Mouse (Mus musculus) thymus, adult 18-20 months (tissue): Measurements from ENCODE around the gene Camkmt.
A peak's percentile ranks its signal among the peaks of the same experiment; 100 is the strongest.

ENCODE experiments used
- DNase-seq, 2 experiments: peaks; one replicate each; pipeline ENCODE4 v3.0.0; 2022; ENCODE audit warnings: mixed read lengths in 2 of 2

The Camkmt gene

DNA sequence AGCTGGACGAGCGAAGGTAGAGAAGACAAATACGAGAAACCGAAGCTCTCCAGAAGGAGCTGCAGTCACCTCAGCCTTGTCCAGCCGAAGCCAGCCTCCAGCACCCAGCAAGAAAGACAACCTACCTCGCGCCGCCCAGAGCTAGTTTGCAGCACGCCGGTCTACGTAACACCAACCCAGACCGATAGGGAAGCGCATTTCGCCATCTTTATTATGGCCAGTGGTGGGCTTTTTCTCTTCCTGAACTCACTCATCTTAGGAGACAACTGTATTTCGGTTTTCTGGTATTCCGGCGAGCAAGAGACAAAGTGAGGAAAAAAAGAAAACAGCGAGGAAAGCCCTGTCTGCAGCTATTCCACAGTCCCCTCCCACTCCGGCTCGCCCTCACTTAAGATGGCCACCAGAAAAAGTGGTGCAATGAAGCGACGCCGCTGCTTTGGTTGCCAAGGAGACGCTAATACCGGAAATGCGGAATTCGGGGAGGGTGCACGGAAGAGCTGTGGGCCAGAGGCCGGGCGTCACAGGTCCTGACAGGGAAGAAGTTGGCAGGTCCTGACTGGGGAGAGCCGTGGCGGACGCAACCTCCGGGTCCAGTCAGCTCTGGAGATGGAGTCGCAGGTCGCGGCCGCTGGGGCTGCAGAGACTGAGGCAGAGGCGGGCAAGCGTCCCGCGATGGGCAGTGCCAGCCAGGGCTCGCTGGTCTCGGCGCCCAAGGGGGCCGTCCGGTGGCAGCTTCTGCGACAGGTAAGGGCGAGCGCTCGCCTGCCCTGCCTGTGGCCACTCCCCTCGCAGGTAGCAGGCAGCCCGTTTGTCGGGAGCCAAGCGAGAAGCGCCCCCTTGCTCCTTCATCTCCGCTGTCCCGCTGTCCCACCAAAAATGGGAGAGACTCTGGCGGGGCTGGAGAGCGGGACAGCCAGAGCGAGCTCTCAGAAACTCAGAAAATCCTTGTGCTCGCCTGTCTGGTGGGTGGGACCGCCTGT is at the start of gene Camkmt, which contains the start of gene Prepl:
TSS of gene Camkmt (plus strand) at position 433 of the 980 bp plus-strand sequence.
TSS of gene Prepl (minus strand) at position 122 of the 980 bp plus-strand sequence.
- peak; percentile 88 to 94 for DNase-seq

DNA sequence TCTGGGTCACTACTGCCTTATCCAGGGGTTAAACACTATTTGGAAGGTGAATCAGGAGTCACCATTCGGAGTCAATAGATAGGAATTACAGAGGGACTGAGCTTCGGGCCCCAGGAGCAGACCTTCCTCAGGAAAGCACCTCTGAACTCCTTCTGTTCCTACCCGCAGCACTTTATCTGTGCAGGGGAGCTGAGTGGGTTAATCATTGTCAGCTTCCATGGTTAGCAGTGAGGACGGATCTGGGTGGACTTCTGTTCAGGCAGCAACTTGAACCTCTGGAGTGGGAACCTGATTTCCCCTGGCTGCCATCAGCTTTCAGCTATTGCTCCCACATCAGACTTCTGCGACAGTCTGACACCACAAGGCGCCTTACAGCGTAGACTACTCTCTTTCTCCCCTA is 49.4 kb upstream of the Camkmt start:
- DNase-seq = no peak

DNA sequence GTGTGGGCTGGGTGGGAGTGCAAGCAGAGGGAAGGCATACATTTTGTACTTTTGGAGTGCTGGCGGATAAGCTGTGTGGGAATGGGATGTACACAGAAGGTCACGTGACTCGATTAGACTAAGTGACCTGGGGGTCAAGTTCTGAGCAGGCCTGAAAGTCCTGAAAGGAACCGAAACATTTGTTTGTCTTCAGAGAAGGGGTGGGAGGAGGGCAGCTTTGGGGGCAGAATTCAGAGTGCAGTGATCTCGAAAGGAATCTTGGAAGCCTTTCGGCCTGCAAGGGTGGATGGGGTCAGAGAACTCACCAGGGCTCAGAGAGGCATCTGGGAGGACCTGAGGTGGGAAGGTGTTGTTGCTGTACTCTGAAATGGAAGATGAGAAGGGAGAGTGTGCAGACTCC is 47.9 kb upstream of the Camkmt start:
- DNase-seq = no peak

DNA sequence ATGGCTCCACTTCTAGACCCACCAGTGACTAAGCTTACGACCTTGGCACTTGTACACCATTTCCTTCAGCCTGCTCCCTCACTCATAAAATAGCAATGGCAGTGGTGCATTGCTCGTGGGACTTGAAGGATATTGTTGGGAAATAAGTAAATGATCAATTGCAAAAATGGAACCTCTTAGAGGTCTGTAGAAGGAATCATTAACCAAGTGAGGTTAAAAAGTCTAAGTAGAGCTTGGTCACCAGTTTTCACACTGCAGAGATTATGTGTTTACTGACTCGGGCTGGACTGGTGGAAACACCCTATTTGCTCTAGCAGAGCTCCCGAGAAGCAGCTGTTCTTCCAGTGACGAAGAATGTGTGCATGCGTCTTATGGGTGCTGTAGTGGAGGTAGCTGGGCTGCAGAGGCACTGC is 46.9 kb upstream of the Camkmt start:
- DNase-seq = no peak

DNA sequence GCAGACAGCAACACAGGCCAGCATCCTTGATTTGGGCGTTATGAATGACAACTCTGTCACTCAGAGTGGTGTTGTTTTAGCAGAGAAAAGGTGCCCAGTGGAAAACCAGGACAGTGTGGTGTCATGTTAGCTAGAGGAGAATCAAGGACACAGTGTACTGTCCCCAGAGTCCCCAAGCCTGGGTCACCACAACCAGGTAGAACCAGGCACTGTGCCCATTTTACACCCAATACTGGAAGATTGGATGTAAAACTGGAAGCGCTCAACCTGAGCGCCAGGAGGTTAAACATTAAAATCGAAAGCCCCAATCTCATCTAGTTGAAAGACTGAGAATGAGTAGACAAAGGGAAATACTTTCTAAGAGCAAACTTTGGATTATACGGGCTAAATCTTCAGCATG is 45.9 kb upstream of the Camkmt start:
- no peak for DNase-seq

DNA sequence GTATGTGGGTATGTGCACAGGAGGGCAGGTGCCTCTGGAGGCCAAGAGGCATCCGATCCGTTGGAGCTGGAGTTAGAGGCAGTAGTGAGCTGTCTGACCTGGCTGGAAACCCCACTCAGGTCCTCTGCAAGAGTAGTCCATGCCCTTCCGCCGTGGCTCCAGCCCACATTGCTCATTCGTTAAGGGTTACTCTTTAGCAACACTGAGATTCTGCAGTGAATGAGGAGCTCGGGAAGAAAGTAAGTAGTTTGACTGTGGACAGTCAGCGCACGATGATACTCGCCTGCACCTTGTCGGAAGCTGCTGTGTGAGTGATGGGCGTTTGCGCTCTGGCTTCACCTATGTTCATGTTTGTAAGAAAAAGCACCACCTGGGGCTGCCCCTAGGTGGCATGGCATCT is 45.2 kb upstream of the Camkmt start:
- DNase-seq = no peak

DNA sequence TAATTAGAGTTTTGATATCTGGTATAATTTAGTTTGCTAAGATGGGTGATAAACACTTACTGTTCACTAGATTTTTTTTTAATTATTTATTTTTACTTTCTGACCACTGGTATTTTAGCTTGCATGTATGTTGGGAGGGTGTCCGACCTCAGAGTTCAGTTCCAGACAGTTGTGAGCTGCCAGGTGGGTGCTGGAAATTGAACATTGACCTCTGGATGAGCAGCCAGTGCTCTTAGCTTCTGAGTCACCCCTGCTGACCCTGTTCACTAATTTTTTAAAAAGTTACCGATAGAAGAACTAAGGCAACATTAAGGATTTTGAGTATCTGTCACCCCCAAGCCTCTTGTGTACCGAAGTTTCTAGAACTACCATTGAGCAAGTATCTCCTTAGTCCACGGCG is 42.0 kb upstream of the Camkmt start:
- no peak for DNase-seq

DNA sequence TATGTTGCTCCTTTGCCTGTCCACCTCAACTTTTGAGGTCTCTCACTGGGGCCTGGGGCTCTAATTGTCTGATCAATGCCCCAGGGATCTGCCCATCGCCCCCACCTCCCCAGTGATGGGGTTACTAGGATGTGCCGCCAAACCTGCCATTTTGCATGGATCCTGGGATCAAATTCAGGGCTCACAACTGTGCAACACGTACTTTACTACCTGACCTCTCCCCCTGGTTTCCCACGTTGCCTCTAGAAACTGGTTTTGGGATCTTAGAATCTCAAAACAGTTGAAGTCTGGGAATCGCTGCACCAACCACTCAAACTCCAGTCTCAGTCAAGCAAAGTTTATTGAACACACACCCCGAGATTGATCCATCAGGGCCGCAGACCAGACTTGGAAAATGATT is 32.1 kb upstream of the Camkmt start:
- DNase-seq = no peak

DNA sequence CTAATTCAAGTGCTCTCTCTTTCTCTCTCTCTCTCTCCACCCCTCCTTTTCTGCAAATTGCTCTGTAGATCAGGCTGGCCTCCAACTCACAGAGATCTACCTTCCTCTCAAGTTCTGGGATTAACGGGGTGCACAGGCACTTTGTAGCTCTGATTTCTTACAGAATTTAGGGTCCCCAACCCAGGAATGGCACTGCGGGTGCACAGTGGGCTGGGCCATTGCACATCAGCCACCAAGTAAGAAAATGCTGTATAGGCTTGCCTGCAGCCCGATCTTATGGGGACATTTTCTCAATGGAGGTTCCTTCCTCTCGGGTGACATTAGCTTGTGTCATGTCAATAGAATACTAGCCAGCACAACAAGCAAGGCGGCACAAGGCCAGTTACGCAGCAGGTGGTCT is 31.2 kb upstream of the Camkmt start:
- DNase-seq = no peak

DNA sequence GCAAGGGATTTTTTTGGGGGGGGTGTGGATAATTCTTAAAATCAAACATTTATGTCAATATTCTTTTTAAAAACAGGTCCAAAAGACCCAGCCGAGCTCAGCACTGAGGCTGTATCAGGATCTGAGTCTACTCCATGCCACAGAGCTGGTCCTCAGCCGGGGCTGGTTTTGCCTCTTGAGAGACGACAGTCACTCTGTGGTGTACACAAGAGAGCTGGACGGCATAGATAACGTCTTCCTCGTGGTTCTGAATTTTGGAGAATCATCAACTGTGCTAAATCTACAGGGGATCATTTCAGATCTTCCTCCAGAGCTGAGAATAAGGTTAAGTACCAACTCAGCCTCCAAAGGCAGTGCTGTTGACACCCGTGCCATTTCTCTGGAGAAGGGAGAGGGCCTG is 26.8 kb upstream of the Camkmt start:
- no peak for DNase-seq

DNA sequence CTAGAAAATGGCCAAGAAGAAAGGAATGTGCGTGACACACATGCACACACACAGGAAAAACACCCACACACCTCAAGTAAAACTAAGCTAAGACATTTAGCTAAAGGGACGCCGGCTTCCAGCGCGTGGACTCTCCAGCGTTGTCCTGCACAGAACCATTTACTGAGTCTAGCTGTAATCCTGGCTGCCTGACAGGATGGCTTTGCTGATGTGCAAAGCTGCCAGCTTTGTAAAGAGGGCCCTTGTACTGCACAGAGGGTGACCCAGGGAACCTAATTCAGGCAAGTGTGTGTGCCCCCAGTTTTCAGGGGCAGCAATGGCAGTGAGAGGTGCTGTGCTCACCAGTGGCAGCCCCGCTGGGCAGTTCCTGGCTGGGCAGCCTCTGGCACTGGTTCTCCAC is 23.0 kb upstream of the Camkmt start:
- no peak for DNase-seq

DNA sequence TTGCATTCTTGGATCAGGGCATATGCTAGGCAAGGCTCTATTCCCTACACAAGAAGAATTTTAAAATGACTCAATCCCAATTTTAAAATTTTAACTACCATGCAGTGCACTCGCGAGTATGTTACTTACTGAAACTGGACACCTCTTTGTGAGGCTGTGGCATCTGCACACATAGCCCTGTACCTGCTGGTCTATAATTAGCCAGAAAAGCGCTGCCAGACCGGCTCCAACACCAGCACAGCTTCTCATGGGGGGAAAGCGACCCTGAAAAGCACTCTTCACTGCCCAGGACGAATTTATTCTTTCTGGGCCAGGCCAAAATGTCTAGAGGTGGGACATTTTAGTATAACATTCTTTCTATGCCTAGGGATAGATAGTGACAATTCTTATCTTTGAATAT is 19.7 kb upstream of the Camkmt start:
- DNase-seq = no peak

DNA sequence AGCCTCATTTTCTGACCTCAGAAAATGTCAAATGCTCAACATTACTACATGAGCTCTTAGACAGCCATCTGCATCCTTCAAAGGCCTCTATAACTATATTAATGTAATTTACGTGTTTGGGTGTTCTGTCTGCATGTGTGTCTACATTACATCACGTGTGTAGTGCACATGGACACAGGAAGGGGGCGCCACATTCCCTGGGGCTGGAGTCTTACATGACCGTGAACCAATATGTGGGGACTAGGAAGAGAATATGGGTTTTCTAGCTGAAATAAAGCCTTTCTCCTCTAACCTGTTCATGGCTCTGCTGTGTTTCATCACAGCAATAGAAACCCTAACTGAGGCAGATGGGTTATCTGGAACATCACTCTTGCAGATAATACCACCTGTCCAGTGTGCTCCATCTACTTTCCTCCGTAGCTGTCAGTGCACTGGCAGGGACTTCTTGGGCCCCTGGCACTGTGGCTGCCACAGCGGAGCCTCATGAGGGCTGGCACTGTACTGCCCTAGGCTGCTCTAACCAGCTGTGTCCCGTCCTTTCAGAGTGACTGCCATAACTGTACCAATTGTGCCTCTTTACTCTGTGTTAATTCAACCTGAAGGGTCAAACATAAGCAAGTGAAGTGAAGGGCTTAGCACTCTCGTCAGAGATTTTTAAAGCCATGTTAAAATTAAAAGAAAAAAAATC is 19.1 kb upstream of the Camkmt start:
- no peak for DNase-seq

DNA sequence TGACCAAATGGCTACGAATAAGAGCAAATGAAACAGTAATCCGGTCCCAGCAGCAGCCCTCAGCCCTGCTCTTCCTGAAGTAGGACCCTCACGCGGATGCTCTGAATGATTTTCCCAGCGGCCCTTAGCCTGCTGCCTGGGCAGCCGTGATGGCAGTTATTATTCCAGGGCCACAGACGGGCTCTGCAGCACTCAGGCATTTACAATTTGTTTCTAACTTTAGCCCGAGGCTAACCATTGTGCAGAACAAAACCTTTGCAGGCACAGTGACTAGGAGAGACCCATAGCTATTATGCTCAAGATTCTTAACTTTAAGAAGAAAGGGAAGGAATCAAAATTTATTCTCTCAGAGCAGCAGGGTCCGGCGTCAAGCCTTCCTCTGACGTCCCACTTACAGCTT is 18.0 kb upstream of the Camkmt start:
- DNase-seq = no peak

DNA sequence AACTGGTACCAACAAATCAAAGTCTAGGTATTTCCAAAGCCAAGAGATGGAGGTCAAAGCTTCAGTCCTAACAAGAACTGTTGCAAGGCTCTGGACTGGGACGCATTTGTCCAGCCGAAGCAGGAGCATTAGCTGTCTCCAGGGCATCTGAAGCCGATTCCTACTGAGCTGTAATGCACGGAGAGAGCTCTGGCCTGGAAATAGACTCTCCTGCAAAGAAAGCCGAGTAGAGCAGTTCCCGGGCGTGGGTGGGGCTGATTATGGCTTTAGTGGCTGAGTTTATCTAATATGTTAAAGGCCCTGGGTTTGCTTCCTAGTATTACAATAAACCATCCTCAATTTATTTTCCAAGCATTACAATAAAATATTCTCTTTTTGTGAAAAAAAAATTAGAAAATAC is 17.1 kb upstream of the Camkmt start:
- DNase-seq = no peak

DNA sequence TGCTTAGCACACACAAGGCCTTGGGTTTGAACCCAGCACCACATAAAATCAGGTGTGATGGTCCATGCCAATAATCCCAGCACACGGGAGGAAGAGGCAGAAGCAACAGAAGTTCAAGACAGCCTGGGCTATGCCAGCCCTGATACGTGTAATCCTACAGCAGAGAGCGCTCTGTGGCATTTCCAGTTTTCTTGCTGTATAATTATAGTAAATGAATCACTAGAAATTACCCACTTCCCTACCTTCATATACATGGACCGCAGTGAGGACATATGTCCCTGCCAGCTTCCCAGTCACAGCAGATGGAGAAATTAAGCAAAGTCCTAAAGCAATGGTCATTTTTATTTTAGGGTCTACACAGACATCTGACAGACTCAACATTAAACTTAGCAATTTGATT is 16.3 kb upstream of the Camkmt start:
- no peak for DNase-seq

DNA sequence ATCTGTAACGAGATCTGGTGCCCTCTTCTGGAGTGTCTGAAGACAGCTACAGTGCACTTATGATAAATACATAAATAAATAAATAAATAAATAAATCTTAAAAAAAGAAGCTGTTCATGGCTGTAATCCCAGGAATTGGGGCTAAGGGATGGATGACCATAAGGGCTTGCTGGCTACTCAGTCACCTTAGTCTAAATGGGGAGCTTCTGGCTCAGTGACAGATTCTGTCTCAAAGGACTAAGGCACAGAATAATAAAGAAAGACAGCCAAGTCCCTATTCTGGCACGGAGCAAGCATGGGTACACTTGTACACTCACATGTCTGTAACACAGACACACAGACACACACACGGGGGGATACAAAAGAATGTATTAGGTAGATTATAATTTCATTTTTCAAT is 11.1 kb upstream of the Camkmt start:
- no peak for DNase-seq

DNA sequence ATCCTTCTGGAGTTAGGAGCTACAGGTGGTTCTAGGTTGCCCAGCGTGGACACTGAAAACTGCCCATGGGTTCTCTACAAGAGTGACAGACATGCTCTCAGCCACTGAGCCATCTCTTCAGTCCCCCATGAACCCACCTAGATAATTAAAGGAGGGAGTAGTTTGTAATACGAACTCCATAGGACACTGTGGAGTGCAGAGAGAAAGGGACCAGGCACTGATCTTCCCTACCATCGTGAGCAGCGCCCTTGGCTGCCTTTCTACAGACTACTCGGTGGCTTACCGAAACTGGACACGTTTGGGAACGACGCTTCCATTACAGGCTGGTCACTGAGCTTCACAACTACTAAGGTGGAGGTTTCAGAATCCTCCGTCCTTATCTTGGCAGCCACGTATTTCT is 9.6 kb upstream of the Camkmt start:
- DNase-seq = no peak

DNA sequence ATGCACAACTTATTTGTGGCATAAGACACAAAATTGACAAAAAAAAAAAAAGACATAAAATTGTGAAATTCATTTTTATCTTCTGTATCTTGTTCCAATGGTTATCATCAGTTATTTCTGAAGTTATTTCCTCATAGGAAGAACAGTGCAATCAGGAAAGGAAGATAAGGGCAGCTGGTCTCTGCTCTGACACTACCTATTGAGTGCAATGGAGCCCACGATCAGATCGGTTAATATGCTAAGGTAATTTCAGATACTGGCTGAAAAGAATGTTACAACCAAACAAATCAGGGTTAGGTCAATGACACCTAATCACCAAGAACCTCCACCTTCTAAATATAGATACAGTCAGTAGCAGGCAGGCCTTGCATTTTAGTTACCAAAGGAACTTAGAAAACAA is 5.0 kb upstream of the Camkmt start:
- DNase-seq = no peak

DNA sequence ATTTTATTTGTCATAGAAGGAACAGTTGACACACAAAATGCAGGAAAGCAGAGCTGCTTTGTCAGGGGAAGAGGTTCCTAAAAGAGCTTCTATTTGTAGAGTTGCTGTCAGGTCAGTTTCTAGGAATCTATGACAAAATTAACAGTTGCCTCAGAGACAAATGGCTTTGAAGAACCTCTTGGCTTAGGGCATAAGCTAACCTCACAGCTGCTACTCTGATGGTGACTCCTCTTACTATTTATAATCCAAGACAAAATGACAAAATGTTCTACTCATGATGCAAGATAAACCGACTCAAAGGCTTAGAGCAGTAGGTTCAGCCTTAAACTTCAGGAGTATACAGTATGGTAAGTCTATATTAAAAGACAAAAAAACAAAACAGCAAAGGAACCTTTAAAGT is 3.9 kb upstream of the Camkmt start:
- no peak for DNase-seq

DNA sequence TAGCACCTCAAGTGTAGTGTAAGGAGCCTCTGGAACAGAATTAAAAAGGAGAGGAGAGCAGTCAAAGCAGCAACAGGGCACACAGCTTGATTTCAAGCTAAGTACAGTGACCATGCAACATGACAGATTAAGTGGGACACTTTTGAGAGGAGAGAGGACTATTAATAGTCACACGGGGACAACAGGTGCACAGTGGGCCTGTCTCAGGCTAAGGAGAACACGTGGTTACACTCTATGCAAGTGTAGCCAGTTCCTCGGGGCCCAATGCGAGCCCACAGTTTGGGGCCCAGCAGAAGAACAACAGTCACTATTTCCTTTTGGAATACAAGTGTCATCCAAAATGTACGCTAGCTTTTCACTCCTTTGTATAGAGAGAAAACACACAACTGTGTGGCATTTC is 2.8 kb upstream of the Camkmt start:
- DNase-seq = no peak

DNA sequence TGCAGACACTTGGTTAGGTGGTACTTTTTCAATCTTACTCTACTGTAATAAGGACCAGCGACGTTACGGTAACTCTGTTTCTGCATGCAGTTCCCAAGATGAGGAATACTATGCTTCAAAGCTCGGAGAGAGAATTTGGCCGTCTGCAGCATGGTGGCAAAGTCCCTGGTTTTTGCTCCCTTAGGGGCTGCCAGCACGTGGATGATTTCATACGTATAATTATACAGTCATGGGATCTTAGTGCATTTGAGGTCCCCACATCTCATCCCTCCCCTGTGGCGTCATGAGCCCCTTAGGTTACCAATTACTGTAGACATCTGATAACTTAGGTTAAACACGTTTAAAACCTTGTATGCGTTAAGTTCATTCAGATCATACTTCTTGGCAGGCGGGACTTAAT is 2.0 kb upstream of the Camkmt start:
- DNase-seq = no peak

DNA sequence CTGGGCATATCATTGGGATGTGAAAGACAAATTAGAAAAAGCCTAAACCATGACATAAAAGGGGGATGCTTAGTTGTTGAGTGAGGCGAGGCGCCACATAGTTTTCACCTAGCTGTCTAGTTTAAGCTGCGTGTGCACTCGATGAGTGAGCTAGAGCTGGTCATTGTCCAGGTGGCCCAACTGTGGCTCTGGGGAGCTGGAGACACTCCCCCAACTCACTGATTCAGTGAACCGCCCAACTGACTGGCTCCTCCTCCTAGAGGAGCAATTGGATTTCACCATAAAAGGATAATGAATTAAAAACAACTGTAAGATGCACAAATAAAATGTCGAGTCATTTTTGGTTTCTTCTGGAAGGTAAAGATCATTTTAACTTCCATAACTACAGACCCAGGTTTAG is 1.3 kb upstream of the Camkmt start:
- no peak for DNase-seq

DNA sequence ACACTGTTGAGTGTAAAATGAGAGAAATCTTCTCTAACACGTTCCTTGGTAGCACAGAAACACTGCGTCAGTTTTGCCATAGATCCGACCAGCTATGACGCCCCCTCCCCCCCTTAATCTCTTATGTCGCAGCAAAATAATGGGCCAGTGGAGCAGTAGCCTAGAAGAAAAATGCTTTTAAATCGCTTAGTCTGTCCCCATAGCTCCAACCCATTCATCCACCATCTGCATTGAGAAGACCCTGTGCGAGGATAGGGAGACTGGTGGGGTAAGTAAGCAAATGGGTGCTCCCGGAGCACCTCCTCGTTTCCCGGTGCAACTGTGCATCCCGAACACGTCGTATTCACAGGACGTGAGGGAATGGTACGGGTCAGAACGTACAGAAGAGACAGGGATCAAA is 731 bp upstream of the Camkmt start:
- no peak for DNase-seq
